Mouse (Mus musculus): ENCODE results near the gene Gm17190.

- TF ChIP-seq ZC3H11A (IDR thresholded peaks at IDR 0.05; ENCODE audit: borderline replicate concordance, low read depth, low read length) (no peak), HCFC1 (IDR thresholded peaks at IDR 0.05; ENCODE audit: borderline replicate concordance, insufficient read depth, low read length) (no peak), MAFK (IDR thresholded peaks at IDR 0.05; ENCODE audit: insufficient read depth, low read depth, low read length) (no peak), CHD2 (IDR thresholded peaks at IDR 0.05; ENCODE audit: low read depth, low read length) (no peak), ZNF384 (IDR thresholded peaks at IDR 0.05; ENCODE audit: low read depth, low read length) (no peak)
Observed at GRCm38 (mm10) chr13:96106367-96106766, 24.5 kb downstream of the Gm17190 start.

Measured in ES-E14 (cell line).